Mouse (Mus musculus) forebrain, embryonic 15.5 days (tissue): Measurements from ENCODE around the gene Rbm8a. TPM values are rescaled to one million over a fixed set of nuclear protein-coding genes. Genes with fewer than 3 reads are reported as not detected.
"Not testable (repeated sequence)": the region's sequence is repeated elsewhere in the genome, so short reads cannot be mapped to it uniquely, and the experiment has no call there.

ENCODE experiments used
- ATAC-seq: fragments of 200-750 bp; cut with Nextera tagmentation; replicated peaks from 2 replicates; pipeline ENCODE4 v1.8.0; 2017; ENCODE audit warnings: mild to moderate bottlenecking, moderate TSS enrichment, moderate library complexity
- H3K27ac ChIP-seq: fragments of 300-500 bp; sonication (generic); replicated peaks from 2 replicates; pipeline ENCODE4 v1.5.1; 2015; ENCODE audit warnings: mild to moderate bottlenecking, inconsistent platforms
- H3K27me3 ChIP-seq: fragments of 300-500 bp; sonication (generic); 2 replicates; pipeline ENCODE4 v1.6.1; 2015; ENCODE audit warnings: inconsistent platforms
- H3K36me3 ChIP-seq: fragments of 300-500 bp; sonication (generic); 2 replicates; pipeline ENCODE4 v1.6.1; 2015; ENCODE audit warnings: mild to moderate bottlenecking, inconsistent platforms
- H3K4me1 ChIP-seq: fragments of 300-500 bp; sonication (generic); 2 replicates; pipeline ENCODE4 v1.6.1; 2015; ENCODE audit warnings: inconsistent platforms
- H3K4me2 ChIP-seq: fragments of 300-500 bp; sonication (generic); replicated peaks from 2 replicates; pipeline ENCODE4 v1.6.1; 2015; ENCODE audit warnings: mild to moderate bottlenecking, inconsistent platforms
- H3K4me3 ChIP-seq: fragments of 300-500 bp; sonication (generic); 2 replicates; pipeline ENCODE4 v1.5.1; 2015; ENCODE audit warnings: mild to moderate bottlenecking, inconsistent platforms
- H3K9ac ChIP-seq: fragments of 300-500 bp; sonication (generic); replicated peaks from 2 replicates; pipeline ENCODE4 v1.6.1; 2015; ENCODE audit warnings: mild to moderate bottlenecking, inconsistent platforms
- H3K9me3 ChIP-seq: fragments of 300-500 bp; sonication (generic); 2 replicates; pipeline ENCODE4 v1.6.1; 2016; ENCODE audit warnings: inconsistent platforms
- WGBS: fragments of 180-500 bp; shearing (Covaris S2); methylation state at CpG from one replicate; pipeline ENCODE4 v1.1.7; 2015; ENCODE audit warnings: mixed read lengths; 5-methylcytosine and 5-hydroxymethylcytosine counted together
- polyA plus RNA-seq: library from polyadenylated mRNA; unstranded; fragments of >200 nt; fragmentation: Nextera tagmentation; extraction: Ambion mirVana; gene quantifications from 2 replicates; pipeline ENCODE4 v1.2.1, GENCODE M21; 2015

Gene Rbm8a
- polyA plus RNA-seq, 1 experiment from 2014 or later, result 132 TPM

- Histone ChIP-seq H3K9ac (peak overlapping the region; percentile 52), H3K27me3 (no peaks in the 10 kb centered on the region), H3K4me2 (peak overlapping the region; percentile 64), H3K4me1 (peaks cover 10% of the 10 kb centered on the region), H3K27ac (peak overlapping the region; percentile 74), H3K9me3 (no peaks in the 10 kb centered on the region), H3K4me3 (peak overlapping the region; percentile 40), H3K36me3 (no peaks in the 10 kb centered on the region)
- 6% methylated on average over 15 of the region's 18 CpGs for WGBS
- ATAC-seq, result peak; percentile 84
Measured at GRCm38 (mm10) chr3:96663432-96664239, 33.9 kb downstream of the Rbm8a start.

DNA sequence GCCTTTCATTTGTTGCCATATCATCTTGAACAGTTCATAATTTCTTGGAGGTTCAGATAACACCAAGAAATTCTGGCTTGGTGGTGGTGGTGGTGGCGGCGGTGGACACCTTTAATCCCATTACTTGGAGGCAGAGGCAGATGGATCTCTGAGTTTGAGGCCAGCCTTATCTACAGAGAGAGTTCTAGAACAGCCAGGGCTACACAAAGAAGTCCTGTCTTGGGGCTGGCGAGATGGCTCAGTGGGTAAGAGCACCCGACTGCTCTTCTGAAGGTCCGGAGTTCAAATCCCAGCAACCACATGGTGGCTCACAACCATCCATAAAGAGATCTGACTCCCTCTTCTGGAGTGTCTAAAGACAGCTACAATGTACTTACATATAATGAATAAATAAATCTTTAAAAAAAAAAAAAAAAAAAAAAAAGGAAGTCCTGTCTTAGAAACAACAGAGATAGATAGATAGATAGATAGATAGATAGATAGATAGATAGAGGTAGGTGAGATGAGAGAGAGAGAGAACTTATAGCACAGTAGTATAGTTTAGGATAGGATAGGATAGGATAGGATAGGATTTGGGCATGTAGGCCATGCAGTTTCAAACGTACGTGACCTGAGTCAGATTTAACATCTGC lies 36.1 kb downstream of the Rbm8a start:
- ATAC-seq, result not testable (repeated sequence)
- WGBS, result 90% methylated on average over 7 of the region's 7 CpGs

GRCm38 (mm10) chr3:96666916-96667315 lies 37.2 kb downstream of the Rbm8a start:
- H3K4me2 ChIP-seq, result no peak overlapping the region
- H3K4me1 ChIP-seq, result peaks cover 15% of the 10 kb centered on the region
- H3K27ac ChIP-seq, result no peak overlapping the region
- H3K9me3 ChIP-seq, result no peaks in the 10 kb centered on the region
- no peaks in the 10 kb centered on the region; the same call in 1 of the 2 replicates for H3K27me3 ChIP-seq
- no peaks in the 10 kb centered on the region for H3K36me3 ChIP-seq
- ATAC-seq, result no peak
- no peak overlapping the region for H3K9ac ChIP-seq
- no peak overlapping the region for H3K4me3 ChIP-seq
- WGBS, result 91% methylated on average over 5 of the region's 5 CpGs

More for the DNA sequence above, 36.1 kb downstream of the Rbm8a start:
- not testable (repeated sequence) for H3K9ac ChIP-seq, H3K36me3 ChIP-seq, H3K27ac ChIP-seq, H3K4me2 ChIP-seq, H3K27me3 ChIP-seq, H3K9me3 ChIP-seq, H3K4me3 ChIP-seq
- H3K4me1 ChIP-seq, result peaks cover 15% of the 10 kb centered on the region

- no peaks in the 10 kb centered on the region for H3K36me3 ChIP-seq
- no peaks in the 10 kb centered on the region; the same call in 1 of the 2 replicates for H3K27me3 ChIP-seq
- no peak for ATAC-seq
- H3K9ac ChIP-seq, result no peak overlapping the region
- no peak overlapping the region for H3K4me3 ChIP-seq
- no peak overlapping the region for H3K4me2 ChIP-seq
- no peaks in the 10 kb centered on the region for H3K9me3 ChIP-seq
- H3K27ac ChIP-seq, result no peak overlapping the region
- H3K4me1 ChIP-seq, result peaks cover 15% of the 10 kb centered on the region
- 35% methylated on average over 1 of the region's 1 CpGs for WGBS
Measured at GRCm38 (mm10) chr3:96667316-96667715, 37.6 kb downstream of the Rbm8a start.

GRCm38 (mm10) chr3:96668424-96669067 lies 38.8 kb downstream of the Rbm8a start:
- H3K9ac ChIP-seq, result no peak overlapping the region
- H3K4me1 ChIP-seq, result peaks cover 11% of the 10 kb centered on the region; the same call in 1 of the 2 replicates
- no peak overlapping the region for H3K4me3 ChIP-seq
- H3K4me2 ChIP-seq, result no peak overlapping the region
- H3K27ac ChIP-seq, result no peak overlapping the region
- no peaks in the 10 kb centered on the region for H3K9me3 ChIP-seq
- no peaks in the 10 kb centered on the region for H3K36me3 ChIP-seq
- no peaks in the 10 kb centered on the region; the same call in 1 of the 2 replicates for H3K27me3 ChIP-seq
- ATAC-seq, result no peak
- whole genome bisulfite sequencing, result 90% methylated on average over 5 of the region's 5 CpGs

DNA sequence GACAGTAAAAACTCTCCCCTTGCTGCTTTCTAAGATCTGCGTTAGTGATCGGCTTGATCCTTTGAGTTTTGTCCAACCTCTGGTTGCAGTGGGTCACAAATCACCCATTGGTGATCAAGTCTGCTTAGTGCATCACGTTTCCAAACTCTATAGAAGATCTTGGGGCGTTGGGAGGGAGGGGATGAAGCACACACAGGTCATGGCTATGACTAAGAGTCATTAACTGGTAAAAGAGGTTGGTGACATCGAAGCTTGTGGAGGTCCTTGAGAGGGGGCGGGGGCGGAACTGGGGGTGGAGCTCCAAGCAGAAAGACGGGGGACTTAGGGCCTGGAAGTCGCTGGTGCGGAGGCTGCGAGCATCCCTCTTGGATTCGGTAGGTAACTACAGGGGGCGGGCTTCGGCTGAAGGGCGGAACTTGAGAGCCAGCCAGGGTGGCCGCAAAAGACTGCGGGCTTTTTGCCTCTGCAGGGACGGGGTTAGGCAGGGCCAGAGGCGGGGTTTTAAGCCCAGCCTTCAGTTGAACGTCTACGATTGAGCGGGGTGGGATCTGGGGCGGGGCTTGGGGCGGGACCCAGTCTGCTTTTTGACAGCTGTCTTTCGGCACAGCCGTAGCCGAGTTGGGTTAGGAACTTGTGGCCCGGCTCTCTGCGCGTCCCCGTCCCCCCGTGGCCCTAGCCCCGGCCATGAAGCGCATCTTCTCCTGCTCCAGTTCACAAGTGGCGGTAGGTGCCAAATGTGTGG lies 40.2 kb downstream of the Rbm8a start, which contains the start of gene Ankrd35:
Ankrd35 (plus strand) TSS at position 405 of the 742 bp plus-strand sequence.
- ATAC-seq, result peak; percentile 95
- peak within 1 kb of the TSS; percentile 45 for H3K9ac ChIP-seq
- peak within 1 kb of the TSS; percentile 63 for H3K4me2 ChIP-seq
- H3K4me3 ChIP-seq, result peak within 1 kb of the TSS; percentile 46
- WGBS, result 5% methylated on average over 35 of the region's 35 CpGs
- H3K9me3 ChIP-seq, result no peaks in the 10 kb centered on the region
- H3K27me3 ChIP-seq, result no peaks in the 10 kb centered on the region; the same call in 1 of the 2 replicates
- no peak within 1 kb of the TSS for H3K27ac ChIP-seq
- H3K36me3 ChIP-seq, result no peaks in the 10 kb centered on the region
- H3K4me1 ChIP-seq, result peaks cover 5% of the 10 kb centered on the region; the same call in 1 of the 2 replicates

GRCm38 (mm10) chr3:96671519-96671918 lies 41.8 kb downstream of the Rbm8a start:
- H3K4me2 ChIP-seq, result no peak overlapping the region
- H3K27ac ChIP-seq, result no peak overlapping the region
- no peak overlapping the region for H3K9ac ChIP-seq
- H3K4me1 ChIP-seq, result peaks cover 5% of the 10 kb centered on the region; the same call in 1 of the 2 replicates
- no peak overlapping the region for H3K4me3 ChIP-seq
- no peaks in the 10 kb centered on the region for H3K36me3 ChIP-seq
- WGBS, result 98% methylated on average over 5 of the region's 5 CpGs
- H3K9me3 ChIP-seq, result no peaks in the 10 kb centered on the region
- no peaks in the 10 kb centered on the region; the same call in 1 of the 2 replicates for H3K27me3 ChIP-seq
- no peak for ATAC-seq

DNA sequence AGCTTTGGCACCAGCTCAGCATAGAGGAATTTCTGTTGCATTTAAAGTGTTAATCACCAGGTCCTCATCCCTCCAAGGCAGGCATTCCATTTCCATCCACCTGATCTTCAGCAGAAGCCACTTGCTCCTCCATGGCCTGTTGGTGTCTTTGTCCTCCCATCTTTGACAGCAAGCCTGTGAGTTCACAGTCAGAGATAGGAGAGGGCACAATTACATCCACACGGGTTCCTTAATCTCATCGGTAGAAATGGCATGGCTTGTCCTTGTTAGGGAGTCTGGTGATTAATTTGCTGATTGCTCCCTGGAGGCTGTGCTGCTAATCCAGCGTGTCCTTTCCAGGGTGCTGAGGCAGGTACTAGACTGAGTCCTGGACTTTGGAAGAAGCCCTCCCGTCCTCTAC lies 43.8 kb downstream of the Rbm8a start:
- 80% methylated on average over 4 of the region's 4 CpGs for WGBS
- H3K4me2 ChIP-seq, result no peak overlapping the region
- H3K36me3 ChIP-seq, result no peaks in the 10 kb centered on the region
- peaks cover 5% of the 10 kb centered on the region; the same call in 1 of the 2 replicates for H3K4me1 ChIP-seq
- no peak overlapping the region for H3K27ac ChIP-seq
- H3K9me3 ChIP-seq, result no peaks in the 10 kb centered on the region
- no peak overlapping the region for H3K9ac ChIP-seq
- no peak overlapping the region for H3K4me3 ChIP-seq
- no peak for ATAC-seq
- H3K27me3 ChIP-seq, result no peaks in the 10 kb centered on the region; the same call in 1 of the 2 replicates

GRCm38 (mm10) chr3:96674442-96674841 lies 44.7 kb downstream of the Rbm8a start:
- ATAC-seq, result no peak
- no peak overlapping the region for H3K4me3 ChIP-seq
- no peaks in the 10 kb centered on the region; the same call in 1 of the 2 replicates for H3K27me3 ChIP-seq
- WGBS, result 80% methylated on average over 8 of the region's 8 CpGs
- H3K4me1 ChIP-seq, result peaks cover 5% of the 10 kb centered on the region; the same call in 1 of the 2 replicates
- no peaks in the 10 kb centered on the region for H3K36me3 ChIP-seq
- no peak overlapping the region for H3K9ac ChIP-seq
- no peak overlapping the region for H3K27ac ChIP-seq
- H3K9me3 ChIP-seq, result no peaks in the 10 kb centered on the region
- no peak overlapping the region for H3K4me2 ChIP-seq

GRCm38 (mm10) chr3:96675171-96675570 lies 45.4 kb downstream of the Rbm8a start:
- Histone ChIP-seq H3K27me3 (no peaks in the 10 kb centered on the region; the same call in 1 of the 2 replicates), H3K4me3 (no peak overlapping the region), H3K9ac (no peak overlapping the region), H3K4me1 (peaks cover 7% of the 10 kb centered on the region; the same call in 1 of the 2 replicates), H3K27ac (no peak overlapping the region), H3K36me3 (no peaks in the 10 kb centered on the region), H3K4me2 (no peak overlapping the region), H3K9me3 (no peaks in the 10 kb centered on the region)
- 86% methylated on average over 3 of the region's 3 CpGs for WGBS
- ATAC-seq, result no peak

- Histone ChIP-seq H3K4me3 (no peak overlapping the region), H3K9me3 (no peaks in the 10 kb centered on the region), H3K27me3 (no peaks in the 10 kb centered on the region; the same call in 1 of the 2 replicates), H3K27ac (no peak overlapping the region), H3K36me3 (no peaks in the 10 kb centered on the region), H3K4me1 (peaks cover 6% of the 10 kb centered on the region; the same call in 1 of the 2 replicates), H3K4me2 (no peak overlapping the region), H3K9ac (no peak overlapping the region)
- ATAC-seq, result no peak
- 17% methylated on average over 3 of the region's 3 CpGs for WGBS
Measured at GRCm38 (mm10) chr3:96675690-96676089, 46.0 kb downstream of the Rbm8a start.
